6 mouse cellular contexts compared by ENCODE assay signal in the genomic region with DNA sequence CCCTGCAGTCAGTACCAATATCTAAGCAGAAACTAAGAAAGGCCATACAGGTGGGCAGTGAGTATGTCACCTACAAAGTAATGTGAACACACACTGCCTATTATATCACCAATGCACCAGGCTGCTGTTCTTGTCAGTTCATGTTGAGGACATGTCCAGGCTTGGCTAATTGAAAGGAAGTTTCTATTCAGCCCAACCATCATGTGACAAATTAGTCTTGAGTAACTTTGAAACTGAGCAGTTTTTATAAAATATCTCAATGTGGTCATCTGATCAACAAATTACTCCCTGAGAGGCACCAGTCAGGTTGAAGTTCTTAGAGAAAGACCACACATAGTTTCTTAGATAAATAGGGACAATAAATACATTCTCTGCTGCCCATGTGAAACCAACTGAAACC.
DNase-seq lines count a peak whose midpoint lies in the region; TF ChIP-seq lines count a peak whose summit lies in the region.
"Not testable (repeated sequence)": the region's sequence is repeated elsewhere in the genome, so short reads cannot be mapped to it uniquely, and the experiment has no call there.

No protein-coding gene starts in this region.

- dilution Hi-C loops in CH12.LX (cut with MboI; ENCODE audit: extremely low pct_ligation_motif_present, extremely low pct_unique_long_range_greater_than_20kb, low sequenced_read_pairs), result not testable (repeated sequence)

- not testable (repeated sequence) for TF ChIP-seq POLR2A in CH12.LX (IDR thresholded peaks at IDR 0.05; ENCODE audit: low read depth, low read length); ES-Bruce4 (IDR thresholded peaks at IDR 0.05; ENCODE audit: insufficient read depth, low read length); bone marrow macrophage, adult 2 months (IDR thresholded peaks at IDR 0.05; ENCODE audit: borderline replicate concordance, low read depth, low read length)

- H3K9ac ChIP-seq in CH12.LX (ENCODE audit: insufficient read depth, low read depth); ES-Bruce4 (ENCODE audit: low read depth, poor library complexity, severe bottlenecking): not testable (repeated sequence)

- H3K36me3 ChIP-seq in CH12.LX (replicated peaks in 1 of 2; ENCODE audit: control insufficient read depth in 1 of 2, insufficient read depth in 1 of 2, low read length in 1 of 2); ES-Bruce4 (ENCODE audit: control insufficient read depth, insufficient read depth, low read length, poor library complexity, severe bottlenecking); macrophage (ENCODE audit: inconsistent target): not testable (repeated sequence)

- not testable (repeated sequence) for TF ChIP-seq EP300 in CH12.LX (IDR thresholded peaks at IDR 0.05; ENCODE audit: low read length); ES-Bruce4 (IDR thresholded peaks at IDR 0.05; ENCODE audit: insufficient read depth, low read depth, low read length)

- H3K4me1 ChIP-seq in CH12.LX (ENCODE audit: control insufficient read depth in 1 of 2, insufficient read depth in 2 of 2), result peaks cover 8 to 18% of the 10 kb centered on the region in 2 experiments; a peak in 2 of 4 replicates
- H3K4me1 ChIP-seq in ES-Bruce4 (ENCODE audit: control insufficient read depth, insufficient read depth, low read length); bone marrow macrophage, adult 2 months (ENCODE audit: control insufficient read depth, insufficient read depth, low read length): not testable (repeated sequence)

- TF ChIP-seq CTCF in CH12.LX (conservative IDR thresholded peaks at IDR 0.05 in 1 of 2, IDR thresholded peaks at IDR 0.05 in 1 of 2; ENCODE audit: low read depth in 2 of 2, low read length in 2 of 2); ES-Bruce4 (IDR thresholded peaks at IDR 0.05; ENCODE audit: low read depth, low read length); bone marrow macrophage, adult 2 months (IDR thresholded peaks at IDR 0.05; ENCODE audit: low read depth, low read length): not testable (repeated sequence)

- TF ChIP-seq RAD21 in CH12.LX (IDR thresholded peaks at IDR 0.05; ENCODE audit: low read depth, low read length), result not testable (repeated sequence)

- H3K9me3 ChIP-seq in CH12.LX (replicated peaks; ENCODE audit: low read length); ES-Bruce4 (replicated peaks; ENCODE audit: control insufficient read depth, insufficient read depth, low read length, poor library complexity, severe bottlenecking): not testable (repeated sequence)

- not testable (repeated sequence) for H3K4me2 ChIP-seq in CH12.LX (ENCODE audit: insufficient read depth, low read depth, poor library complexity, severe bottlenecking)

- not testable (repeated sequence) for H3K79me2 ChIP-seq in CH12.LX (replicated peaks; ENCODE audit: control insufficient read depth, extremely low read depth, insufficient read depth, poor library complexity, severe bottlenecking); macrophage (ENCODE audit: inconsistent target)

- in situ Hi-C loops in CH12.LX (cut with MboI; ENCODE audit: low pct_ligation_motif_present, low pct_unique_long_range_greater_than_20kb, low sequenced_read_pairs), result not testable (repeated sequence)

- DNase-seq in 416B (ENCODE audit: low read depth), result peak; percentile 19
- not testable (repeated sequence) for DNase-seq in CH12.LX (ENCODE audit: extremely low read depth)
- DNase-seq in Muller cell, postnatal 12 days (ENCODE audit: inconsistent ontology term), result peak; percentile 40

- H3K4me3 ChIP-seq in CH12.LX (replicated peaks in 1 of 3; ENCODE audit: low read depth in 2 of 3, low read length in 2 of 3, poor library complexity in 1 of 3); ES-Bruce4 (ENCODE audit: low read depth, low read length); bone marrow macrophage, adult 2 months (ENCODE audit: insufficient read depth, low read length); macrophage (ENCODE audit: inconsistent target): not testable (repeated sequence)

- H3K27ac ChIP-seq in CH12.LX (ENCODE audit: insufficient read depth, low read depth), result not testable (repeated sequence)
- H3K27ac ChIP-seq in ES-Bruce4 (ENCODE audit: insufficient read depth, low read length) (peak overlapping the region; percentile 44; the same call in 1 of the 2 replicates), macrophage (peak overlapping the region; percentile 42)
- peak overlapping the region; percentile 93 for H3K27ac ChIP-seq in bone marrow macrophage, adult 2 months (ENCODE audit: insufficient read depth, low read depth, low read length)

- H3K27me3 ChIP-seq in CH12.LX (replicated peaks); ES-Bruce4 (ENCODE audit: control insufficient read depth, insufficient read depth, low read length, poor library complexity, severe bottlenecking): not testable (repeated sequence)

TF ChIP-seq in CH12.LX, 34 proteins besides CTCF, POLR2A, EP300 and RAD21:
- peak; percentile 97 for TF ChIP-seq CHD1 (IDR thresholded peaks at IDR 0.05; ENCODE audit: low read depth, low read length)
- peak; percentile 52; the same call in 1 of the 2 replicates for TF ChIP-seq IRF4 (IDR thresholded peaks at IDR 0.05; ENCODE audit: low read depth, low read length)
- 0 out of 2 replicates have a peak, but pooled peaks have one; percentile 24 for TF ChIP-seq SIN3A (IDR thresholded peaks at IDR 0.05; ENCODE audit: low read length)
- peak; percentile 64 for TF ChIP-seq BHLHE40 (IDR thresholded peaks at IDR 0.05; ENCODE audit: low read depth, low read length)
- 0 out of 2 replicates have a peak, but pooled peaks have one; percentile 21 for TF ChIP-seq RCOR1 (conservative IDR thresholded peaks at IDR 0.05; ENCODE audit: low read depth, low read length)
